Mouse (Mus musculus) neutrophil, adult 5-6 weeks (primary cell): ENCODE measurements around the gene C1qtnf6. TPM values are rescaled to one million over a fixed set of nuclear protein-coding genes. Genes with fewer than 3 reads are reported as not detected.

Source experiments
- ATAC-seq: fragments of 151-379, 151-347 bp; 2 replicates; pipeline ENCODE4 v1.8.0; 2017; ENCODE audit warnings: mild to moderate bottlenecking, moderate TSS enrichment; ENCODE audit not compliant: insufficient number of reproducible peaks, poor library complexity, low FRiP score, severe bottlenecking; ENCODE audit errors: extremely low read depth
- total RNA-seq: library from RNA; stranded (forward); fragments of 200-1000 nt; gene quantifications from 2 replicates; pipeline ENCODE4 v1.2.3, GENCODE M21; 2017

The C1qtnf6 gene
- total RNA-seq, 1 experiment from 2014 or later: 0.23 TPM

DNA sequence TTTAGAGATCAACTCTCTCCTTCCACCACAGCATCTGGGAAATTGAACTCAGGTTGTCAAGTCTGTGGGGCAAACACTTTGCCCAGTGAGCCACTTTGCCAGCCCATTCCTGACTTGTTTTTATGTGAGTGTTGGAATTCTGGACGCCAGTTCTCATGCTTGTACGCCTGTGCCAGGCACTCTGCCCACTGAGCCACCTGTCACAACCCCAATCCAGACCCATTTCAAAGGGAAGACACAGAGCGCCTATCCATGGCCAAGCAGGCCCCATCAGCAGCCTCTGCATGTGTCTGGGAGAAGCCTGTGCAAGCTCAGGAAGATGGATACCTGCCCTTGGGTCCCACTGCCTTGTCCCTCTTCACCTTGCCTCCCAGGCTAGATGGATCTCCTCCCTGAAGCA, 39.9 kb downstream of the C1qtnf6 start:
- no peak for ATAC-seq

DNA sequence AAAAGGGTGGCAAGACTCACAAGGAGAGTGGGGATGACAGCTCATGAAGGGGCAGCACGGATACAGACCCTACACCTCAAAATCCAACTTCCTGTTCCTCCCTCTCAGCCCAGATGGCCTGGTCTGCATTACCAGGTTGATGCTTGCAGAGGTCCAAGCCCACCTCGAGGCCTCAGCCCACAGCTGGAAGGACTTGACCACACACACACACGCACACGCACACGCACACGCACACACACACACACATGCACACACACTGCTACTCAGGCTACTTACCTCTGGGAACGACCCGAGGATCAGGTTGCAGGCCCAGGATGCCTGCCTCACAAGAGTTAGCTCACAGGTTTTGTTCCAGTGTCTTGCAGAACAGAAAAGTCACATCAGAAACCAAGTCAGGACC, 41.3 kb downstream of the C1qtnf6 start:
- ATAC-seq: no peak

DNA sequence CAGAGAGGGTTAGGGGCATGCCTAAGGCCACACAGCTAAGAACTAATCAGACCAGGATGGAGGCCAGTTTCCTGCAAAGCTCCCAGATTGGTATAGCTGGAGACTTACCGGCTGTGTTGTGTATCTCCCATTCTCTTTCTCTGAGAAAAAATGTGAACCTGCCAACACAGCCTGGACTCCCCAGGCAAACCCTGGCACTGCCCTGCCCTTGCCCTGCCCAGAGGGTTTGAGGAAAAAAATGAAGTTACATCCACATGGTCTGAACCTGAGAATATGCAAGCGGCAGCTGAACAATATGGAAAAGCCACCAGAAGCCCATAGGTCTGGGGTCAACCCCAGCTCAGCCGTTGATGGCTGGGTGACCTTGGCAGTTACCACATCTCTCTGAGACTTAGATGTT, 42.0 kb downstream of the C1qtnf6 start:
- ATAC-seq: no peak

DNA sequence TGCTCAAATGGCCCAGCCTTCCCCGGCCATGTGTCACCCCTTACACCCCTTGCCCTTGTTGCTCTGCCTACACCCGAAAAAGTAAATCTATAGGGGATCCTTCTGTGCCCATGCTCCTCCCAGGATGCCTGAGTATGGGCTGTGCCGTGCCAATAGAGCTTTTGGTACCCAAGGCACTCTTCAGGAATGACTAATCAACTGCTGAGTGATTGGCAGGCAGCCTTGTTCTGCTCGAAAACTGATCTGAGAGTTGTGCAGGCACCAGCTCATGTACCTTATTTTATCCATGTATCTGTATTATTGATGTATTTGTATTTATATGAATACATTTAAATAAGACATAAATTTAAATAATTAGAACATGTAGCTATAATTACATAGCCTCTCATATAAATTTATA, 44.1 kb downstream of the C1qtnf6 start:
- no peak for ATAC-seq

DNA sequence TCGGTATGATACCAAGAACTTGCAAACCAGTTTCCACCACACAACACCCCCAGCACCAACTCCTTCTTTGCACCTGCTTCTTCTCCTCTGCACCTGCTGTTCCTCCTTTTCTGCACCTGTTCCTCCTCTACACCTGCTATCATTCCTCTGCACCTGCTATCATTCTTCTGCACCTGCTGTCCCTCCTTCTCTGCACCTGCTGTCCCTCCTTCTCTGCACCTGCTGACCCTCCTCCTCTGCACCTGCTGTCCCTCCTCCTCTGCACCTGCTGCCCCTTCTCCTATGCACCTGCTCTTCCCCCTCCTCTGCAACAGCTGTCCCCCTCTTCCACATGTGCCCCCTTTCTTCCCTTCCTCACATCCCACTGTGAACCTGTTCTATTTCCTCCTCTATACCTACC, 44.7 kb downstream of the C1qtnf6 start:
- ATAC-seq: no peak

DNA sequence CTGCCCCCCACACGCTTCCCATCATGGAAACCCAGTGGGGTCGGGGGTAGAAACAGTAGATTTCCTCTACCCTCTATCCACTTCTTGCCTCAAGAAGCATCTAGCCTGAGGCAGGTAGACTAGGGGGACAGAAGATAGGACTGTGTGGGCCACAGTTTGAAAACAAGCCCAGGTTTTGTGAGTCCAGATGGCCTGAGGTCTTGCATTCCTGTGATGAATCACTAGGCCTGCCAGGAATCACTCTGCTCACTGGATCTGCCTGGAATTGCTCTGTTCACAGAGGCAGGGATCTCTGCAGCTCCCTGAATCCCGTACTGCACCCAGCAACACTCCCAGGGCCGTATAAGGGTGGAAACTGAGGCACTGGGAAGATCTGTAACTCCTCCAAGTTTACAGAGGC, 47.9 kb downstream of the C1qtnf6 start:
- ATAC-seq: no peak

DNA sequence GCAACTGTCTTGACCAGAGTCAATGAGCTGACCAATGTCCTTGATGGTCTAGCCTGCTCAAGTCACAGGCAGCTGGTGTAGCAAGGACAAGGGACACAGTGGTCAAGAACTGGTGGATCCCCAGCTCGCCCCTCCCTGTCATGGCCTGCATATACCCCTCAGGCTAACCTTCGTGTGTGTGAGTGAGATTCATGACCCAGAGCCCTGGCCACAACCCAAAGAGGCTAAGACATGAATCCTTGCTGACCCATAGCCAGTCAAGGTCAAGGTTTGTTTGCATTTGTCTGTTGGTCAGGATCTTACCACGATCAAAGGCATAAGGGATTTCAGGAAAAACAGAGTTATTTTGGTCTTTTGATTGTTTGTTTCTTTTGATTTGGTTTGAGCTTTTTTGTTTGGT, 48.7 kb downstream of the C1qtnf6 start:
- ATAC-seq: no peak

DNA sequence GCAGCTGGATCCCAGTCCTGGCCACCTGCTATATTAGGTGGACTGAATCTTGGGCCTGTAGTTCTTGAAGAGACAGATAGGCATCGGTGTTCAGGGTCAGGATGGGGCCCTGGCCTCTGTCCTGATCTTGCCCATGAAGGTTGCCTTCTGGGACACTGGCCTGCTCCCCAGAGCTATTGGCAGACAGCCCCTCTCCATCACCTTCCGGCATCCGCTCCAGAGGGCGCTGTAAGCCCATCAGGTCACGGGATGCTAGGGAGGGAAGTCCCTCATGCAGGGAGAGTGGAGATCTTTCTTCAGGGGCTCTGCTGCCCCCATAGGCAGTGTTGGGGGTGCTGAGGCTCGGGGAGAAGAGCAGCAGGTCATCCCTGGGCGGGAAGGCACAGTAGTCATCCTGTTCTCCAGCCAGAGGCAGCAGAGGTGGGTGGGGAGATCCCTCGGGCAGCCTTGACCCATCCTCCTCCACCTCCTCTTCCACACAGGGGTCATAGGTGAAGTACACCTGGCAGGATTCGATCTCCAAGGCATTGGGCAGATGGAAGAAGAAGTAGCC, 49.7 kb downstream of the C1qtnf6 start:
- ATAC-seq: no peak

DNA sequence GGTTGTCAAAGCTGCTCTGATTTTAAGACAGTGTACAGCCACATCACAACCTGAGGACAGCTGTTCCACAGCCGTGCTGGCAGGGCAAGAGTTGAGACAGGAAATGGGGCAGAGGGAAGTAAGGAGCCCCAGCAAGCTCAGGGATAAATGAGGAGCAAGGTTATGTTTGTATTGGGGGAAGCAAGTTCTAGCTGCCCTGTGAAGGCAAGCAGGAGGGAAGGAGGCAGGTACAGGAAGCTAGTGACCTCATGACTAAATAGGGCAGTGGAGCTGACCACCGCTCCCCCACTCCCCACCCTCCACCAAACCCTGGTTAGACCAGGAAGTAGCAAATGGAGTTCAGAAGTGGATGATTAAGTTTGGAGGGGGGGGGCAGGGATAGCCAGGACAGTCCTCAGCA, 50.2 kb downstream of the C1qtnf6 start:
- ATAC-seq: no peak

DNA sequence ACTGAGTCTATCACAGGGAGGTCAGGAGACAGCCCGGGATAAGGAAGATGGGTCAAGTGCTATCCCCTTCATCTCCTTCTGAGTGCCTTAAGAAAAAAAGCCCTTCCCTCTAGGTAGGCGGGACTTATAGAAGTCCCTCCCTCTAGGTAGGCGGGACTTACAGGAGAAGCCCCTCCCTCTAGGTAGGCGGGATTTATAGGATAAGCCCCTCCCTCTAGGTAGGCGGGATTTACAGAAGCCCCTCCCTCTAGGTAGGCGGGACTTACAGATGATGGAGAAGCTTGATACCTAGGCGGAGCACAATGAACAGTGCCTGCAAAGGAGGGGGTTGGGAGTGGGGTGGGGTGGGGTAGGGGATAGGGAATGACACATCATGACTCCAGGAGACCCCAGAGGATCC, 51.1 kb downstream of the C1qtnf6 start:
- ATAC-seq: no peak

DNA sequence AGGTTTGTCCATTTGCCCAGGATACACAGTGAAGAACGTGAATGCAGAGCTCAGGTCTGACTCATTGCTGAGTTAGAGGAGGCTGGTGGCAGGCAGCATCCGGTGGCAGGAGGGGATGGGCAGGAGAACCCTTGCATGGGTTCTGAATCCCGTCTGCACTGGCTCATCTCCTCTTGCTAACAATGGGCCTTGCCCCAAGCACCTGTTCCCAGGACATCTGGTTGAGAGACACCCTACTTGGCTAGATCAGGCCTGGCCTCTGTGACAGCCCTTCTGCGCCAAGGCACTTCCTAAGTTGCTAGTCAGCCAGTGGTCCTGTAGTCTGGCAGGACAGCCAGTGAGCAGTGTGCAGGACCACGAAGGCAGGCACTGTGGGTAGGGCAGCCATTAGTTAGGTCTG, 51.7 kb downstream of the C1qtnf6 start:
- no peak for ATAC-seq

DNA sequence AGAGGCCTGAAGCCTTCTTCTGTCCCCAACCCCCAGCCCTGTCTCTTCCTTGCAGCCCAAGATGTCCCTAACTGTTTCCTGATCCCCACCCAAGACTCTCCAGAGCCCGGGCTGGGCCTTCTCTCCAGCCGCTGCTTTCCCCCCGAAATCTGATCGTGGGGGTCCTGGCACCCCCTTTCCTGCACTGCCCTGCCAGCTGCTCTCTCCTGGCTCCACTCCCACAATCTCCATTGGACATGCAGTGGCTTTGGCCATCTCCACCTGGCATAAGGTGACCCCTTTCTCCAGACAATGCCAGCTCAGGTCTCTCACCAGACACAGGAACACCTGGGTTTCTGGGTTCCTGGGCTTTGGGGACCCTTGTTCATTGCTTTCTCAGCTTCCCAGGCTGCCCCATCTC, 53.1 kb downstream of the C1qtnf6 start:
- no peak for ATAC-seq

DNA sequence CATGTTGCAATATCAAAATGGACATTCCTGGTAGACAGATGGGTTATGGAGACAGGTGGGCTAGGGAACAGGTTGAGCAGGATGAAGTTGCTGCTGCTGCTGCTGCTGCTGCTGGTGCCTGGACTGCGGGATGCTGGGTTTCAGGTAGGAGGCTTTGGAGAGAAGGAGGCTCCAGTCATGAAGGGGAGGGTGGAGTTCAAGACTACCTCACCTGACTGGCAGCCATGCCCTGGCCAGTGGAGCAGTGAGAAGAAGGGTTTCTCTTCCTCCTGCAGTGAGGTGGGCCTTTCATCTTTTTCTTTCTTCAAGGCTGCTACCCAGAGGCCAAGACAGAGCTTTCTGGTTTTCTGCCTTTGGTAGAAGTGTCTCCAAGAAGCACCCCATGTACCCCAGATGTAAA, 54.3 kb downstream of the C1qtnf6 start:
- no peak for ATAC-seq

DNA sequence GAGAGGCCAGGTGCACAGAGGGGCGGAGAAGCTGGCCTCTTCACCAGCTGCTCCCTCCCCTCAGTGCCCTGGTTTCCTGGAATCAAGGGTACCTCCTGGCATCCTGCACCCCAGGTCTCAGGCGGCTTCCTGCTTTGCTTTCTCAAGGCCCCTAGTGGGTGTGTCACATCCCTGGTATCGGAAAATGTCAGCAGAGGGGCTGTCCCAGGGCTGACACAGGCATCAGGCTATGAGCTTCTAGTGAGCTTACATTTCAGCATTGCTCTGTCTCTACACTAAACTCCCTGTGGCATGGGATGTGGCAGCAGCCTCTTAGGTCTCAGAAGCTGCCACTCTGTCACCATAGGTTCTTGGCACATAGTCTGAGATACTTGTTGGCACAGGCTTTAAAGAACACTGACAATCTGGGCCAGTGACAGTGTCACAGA, 55.6 kb downstream of the C1qtnf6 start:
- ATAC-seq: no peak

DNA sequence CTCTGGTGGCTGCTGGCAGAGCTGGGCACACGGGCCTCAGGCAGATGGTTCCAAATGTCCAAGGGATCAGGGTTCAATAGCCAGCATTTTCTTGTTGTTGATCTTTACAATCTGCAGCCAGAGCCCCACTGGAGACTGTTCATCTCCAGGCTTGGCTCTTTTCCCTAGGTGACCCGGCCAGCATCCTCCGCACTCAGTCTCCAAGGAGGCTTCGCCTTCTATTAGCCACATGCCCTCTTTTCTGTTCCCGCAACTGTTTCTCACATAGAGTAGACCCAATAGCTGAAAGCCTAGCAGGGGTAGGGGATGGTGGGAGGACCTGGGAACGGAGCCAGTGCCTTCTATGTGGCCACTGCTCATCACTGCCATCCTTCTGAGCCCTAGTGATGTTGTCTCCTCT, 57.8 kb downstream of the C1qtnf6 start:
- no peak for ATAC-seq

Other genes with a start within 250 kb of the C1qtnf6 start
- 7.3 and 8.1 TPM in 2 replicates for gene Csf2rb2, start 225.7 kb downstream of the C1qtnf6 start, total RNA-seq
- gene Csf2rb, start 205.7 kb downstream of the C1qtnf6 start, total RNA-seq: 214 and 217 TPM in 2 replicates
- gene Tex33, start 135.5 kb downstream of the C1qtnf6 start, total RNA-seq: not detected in 2 replicates
- 3.1 and 3.4 TPM in 2 replicates for gene Tst, start 125.5 kb downstream of the C1qtnf6 start, total RNA-seq
- 9.4 and 11.8 TPM in 2 replicates for gene Mpst, start 125.0 kb downstream of the C1qtnf6 start, total RNA-seq
- gene Kctd17, start 102.9 kb downstream of the C1qtnf6 start, total RNA-seq: not detected in 2 replicates
- gene Tmprss6, start 62.8 kb downstream of the C1qtnf6 start, total RNA-seq: not detected in 2 replicates
- 5.7 and 5.9 TPM in 2 replicates for gene Il2rb, start 36.1 kb downstream of the C1qtnf6 start, total RNA-seq
- gene Sstr3, start 13.3 kb upstream of the C1qtnf6 start, total RNA-seq: not detected in 2 replicates
- gene Rac2, start 41.4 kb upstream of the C1qtnf6 start, total RNA-seq: 420 and 447 TPM in 2 replicates
- 382 and 417 TPM in 2 replicates for gene Cyth4, start 65.6 kb upstream of the C1qtnf6 start, total RNA-seq
- not detected in 2 replicates for gene Elfn2, start 187.4 kb upstream of the C1qtnf6 start, total RNA-seq
- 36.5 and 38.8 TPM in 2 replicates for gene Mfng, start 242.1 kb upstream of the C1qtnf6 start, total RNA-seq